Mouse (Mus musculus): Measurements from ENCODE around the gene Pfkl. TPM values are rescaled to one million over a fixed set of nuclear protein-coding genes. Genes with fewer than 3 reads are reported as not detected.

Gene Pfkl
- total and polyA plus RNA-seq, 3 experiments: 84.8 to 267 TPM; not detected in 1

DNA sequence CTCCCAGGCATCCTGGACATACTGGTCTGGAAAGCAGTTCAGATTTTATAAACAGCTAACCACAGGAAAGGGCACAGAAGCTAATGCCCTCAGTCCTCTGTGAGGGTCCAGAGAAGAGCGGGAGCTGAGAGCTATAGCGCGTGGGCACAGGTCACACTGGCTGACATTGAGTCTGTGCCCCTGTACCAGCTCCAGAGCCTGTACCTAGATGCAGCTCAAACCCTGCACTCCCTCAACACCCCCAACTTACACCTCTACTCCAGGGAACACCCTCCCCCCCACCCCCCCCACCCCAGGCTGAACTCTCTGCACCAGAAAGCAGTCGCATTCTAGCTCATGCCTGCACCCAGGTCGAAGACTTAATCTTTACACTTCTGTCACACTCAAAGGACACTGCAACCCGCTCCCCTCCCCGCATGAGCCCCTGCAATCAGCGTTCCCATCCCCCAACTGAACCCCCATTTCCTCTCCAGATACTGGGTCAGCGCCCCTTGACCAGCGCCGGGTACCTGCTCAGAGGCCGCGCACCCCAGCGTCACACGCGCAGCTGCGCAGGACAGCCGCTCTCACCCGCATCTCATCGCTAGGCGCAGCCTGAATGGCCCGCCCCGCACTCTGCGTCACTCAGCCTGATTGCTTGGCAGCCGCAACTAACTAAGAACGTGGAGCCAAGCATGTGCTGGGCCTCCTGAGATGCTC, 40.5 kb downstream of the Pfkl start:
- Histone ChIP-seq H3K9me3 (replicated peaks; ENCODE audit: insufficient read depth, low read length) (no peaks in the 10 kb centered on the region), H3K27me3 (ENCODE audit: control insufficient read depth in 1 of 2, insufficient read depth in 2 of 2, low read length in 2 of 2) (no peaks in the 10 kb centered on the region), H3K36me3 (ENCODE audit: control insufficient read depth in 1 of 2, insufficient read depth in 2 of 2, low read length in 2 of 2) (peaks cover 0 to 6% of the 10 kb centered on the region in 2 experiments; a peak in 2 of 4 replicates), H3K9ac (ENCODE audit: control insufficient read depth, low read depth, low read length, poor library complexity, severe bottlenecking) (peak overlapping the region; percentile 35), H3K79me2 (ENCODE audit: control insufficient read depth, insufficient read depth, low read length, poor library complexity) (no peaks in the 10 kb centered on the region; the same call in 1 of the 2 replicates), H3K27ac (ENCODE audit: control insufficient read depth, low read depth, low read length) (no peak overlapping the region), H3K4me1 (ENCODE audit: control insufficient read depth in 1 of 2, insufficient read depth in 2 of 2, low read length in 2 of 2) (peaks cover 5 to 13% of the 10 kb centered on the region in 2 experiments; a peak in 3 of 4 replicates), H3K4me3 (ENCODE audit: control insufficient read depth in 1 of 2, insufficient read depth in 1 of 2, low read depth in 2 of 2, low read length in 2 of 2) (peak overlapping the region in 1 of 2 experiments; percentile 24; a peak in 1 of 4 replicates)
- peak; percentile 68 for TF ChIP-seq NRF1 (IDR thresholded peaks at IDR 0.05; ENCODE audit: insufficient read depth, low read depth, low read length, poor library complexity, severe bottlenecking)
- no peak for TF ChIP-seq MYB (IDR thresholded peaks at IDR 0.05; ENCODE audit: low read depth, low read length)
- no peak for TF ChIP-seq TAL1 (IDR thresholded peaks at IDR 0.05; ENCODE audit: low read length)
- peak in 1 of 2 experiments; percentile 32; a peak in 1 of 4 replicates for TF ChIP-seq POLR2A (IDR thresholded peaks at IDR 0.05; ENCODE audit: control insufficient read depth in 1 of 2, insufficient read depth in 1 of 2, low read depth in 1 of 2, low read length in 2 of 2, poor library complexity in 1 of 2)
- peak; percentile 68 for DNase-seq (ENCODE audit: low read depth, low spot score)

DNA sequence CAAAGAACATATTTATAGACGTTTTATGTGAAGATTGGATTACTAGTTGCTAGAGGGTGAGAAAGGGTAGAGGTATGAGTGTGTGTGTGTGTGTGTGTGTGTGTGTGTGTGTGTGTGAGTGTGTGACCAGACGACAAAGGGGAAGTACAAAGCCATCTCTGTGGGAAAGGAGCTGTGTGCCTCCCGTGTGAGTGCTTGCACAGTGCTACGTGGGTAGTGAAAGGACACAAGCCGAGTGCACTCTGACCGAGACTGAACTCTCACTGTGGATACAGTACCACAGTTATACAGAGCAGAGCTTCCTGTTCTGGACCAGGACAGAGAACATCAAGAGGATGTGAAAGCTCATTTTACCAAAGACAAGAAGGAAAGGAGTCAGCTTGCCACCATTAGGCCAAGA, 45.9 kb downstream of the Pfkl start:
- Histone ChIP-seq H3K36me3 (ENCODE audit: control insufficient read depth in 1 of 2, insufficient read depth in 2 of 2, low read length in 2 of 2) (no peaks in the 10 kb centered on the region), H3K79me2 (ENCODE audit: control insufficient read depth, insufficient read depth, low read length, poor library complexity) (no peaks in the 10 kb centered on the region), H3K9me3 (replicated peaks; ENCODE audit: insufficient read depth, low read length) (no peaks in the 10 kb centered on the region), H3K27ac (ENCODE audit: control insufficient read depth, low read depth, low read length) (no peak overlapping the region), H3K4me3 (ENCODE audit: control insufficient read depth in 1 of 2, insufficient read depth in 1 of 2, low read depth in 2 of 2, low read length in 2 of 2) (no peak overlapping the region), H3K4me1 (ENCODE audit: control insufficient read depth in 1 of 2, insufficient read depth in 2 of 2, low read length in 2 of 2) (peaks cover 0 to 2% of the 10 kb centered on the region in 2 experiments; a peak in 1 of 4 replicates), H3K9ac (ENCODE audit: control insufficient read depth, low read depth, low read length, poor library complexity, severe bottlenecking) (no peak overlapping the region), H3K27me3 (ENCODE audit: control insufficient read depth in 1 of 2, insufficient read depth in 2 of 2, low read length in 2 of 2) (no peaks in the 10 kb centered on the region)
- TF ChIP-seq ZKSCAN1 (IDR thresholded peaks at IDR 0.05; ENCODE audit: low read depth, low read length) (no peak), MYB (IDR thresholded peaks at IDR 0.05; ENCODE audit: low read depth, low read length) (no peak), NRF1 (IDR thresholded peaks at IDR 0.05; ENCODE audit: insufficient read depth, low read depth, low read length, poor library complexity, severe bottlenecking) (no peak), E2F4 (IDR thresholded peaks at IDR 0.05; ENCODE audit: borderline replicate concordance, low read depth, low read length) (no peak), RCOR1 (IDR thresholded peaks at IDR 0.05; ENCODE audit: low read depth, low read length) (no peak), MAZ (IDR thresholded peaks at IDR 0.05; ENCODE audit: low read depth, low read length) (no peak), NELFE (IDR thresholded peaks at IDR 0.05; ENCODE audit: low read depth, low read length) (no peak), TBP (IDR thresholded peaks at IDR 0.05; ENCODE audit: low read depth, low read length) (no peak), GATA1 (IDR thresholded peaks at IDR 0.05; ENCODE audit: low read depth, low read length) (no peak), ELF1 (IDR thresholded peaks at IDR 0.05; ENCODE audit: low read depth, low read length) (no peak), SMC3 (IDR thresholded peaks at IDR 0.05; ENCODE audit: low read depth, low read length) (no peak), ETS1 (IDR thresholded peaks at IDR 0.05; ENCODE audit: low read depth, low read length) (no peak), MYC (IDR thresholded peaks at IDR 0.05; ENCODE audit: low read depth, low read length) (no peak), TCF12 (IDR thresholded peaks at IDR 0.05; ENCODE audit: low read depth, low read length) (no peak), POLR2A (IDR thresholded peaks at IDR 0.05; ENCODE audit: control insufficient read depth in 1 of 2, insufficient read depth in 1 of 2, low read depth in 1 of 2, low read length in 2 of 2, poor library complexity in 1 of 2) (no peak), POLR2AphosphoS5 (IDR thresholded peaks at IDR 0.05; ENCODE audit: borderline replicate concordance, low read depth, low read length) (no peak), SIN3A (IDR thresholded peaks at IDR 0.05; ENCODE audit: low read length) (no peak), CTCF (IDR thresholded peaks at IDR 0.05 in 2 of 3, conservative IDR thresholded peaks at IDR 0.05 in 1 of 3; ENCODE audit: control insufficient read depth in 1 of 3, insufficient read depth in 1 of 3, low read depth in 2 of 3, low read length in 3 of 3, poor library complexity in 1 of 3, severe bottlenecking in 1 of 3) (no peak), MAX (IDR thresholded peaks at IDR 0.05; ENCODE audit: low read length) (no peak), CHD1 (IDR thresholded peaks at IDR 0.05; ENCODE audit: low read depth, low read length) (no peak)
- peak; percentile 34 for DNase-seq (ENCODE audit: low read depth, low spot score)

Measured in MEL (cell line).